Mouse (Mus musculus) forebrain, embryonic 10.5 days (tissue): ENCODE results near the gene Inpp5a. TPM values are rescaled to one million over a fixed set of nuclear protein-coding genes. Genes with fewer than 3 reads are reported as not detected.

Experiments used
- DNase-seq: peaks from one replicate; pipeline ENCODE4 v3.0.0-alpha.2; 2017; ENCODE audit warnings: low spot score; ENCODE audit errors: extremely low spot score
- H3K27ac ChIP-seq: fragments of 300-500 bp; sonication (generic); 2 replicates; pipeline ENCODE4 v1.5.1; 2016; ENCODE audit warnings: mild to moderate bottlenecking
- H3K27me3 ChIP-seq: fragments of 300-500 bp; sonication (generic); 2 replicates; pipeline ENCODE4 v1.6.1; 2016; ENCODE audit warnings: mild to moderate bottlenecking; ENCODE audit not compliant: poor library complexity, severe bottlenecking
- H3K36me3 ChIP-seq: fragments of 300-500 bp; sonication (generic); replicated peaks from 2 replicates; pipeline ENCODE4 v1.6.1; 2016; ENCODE audit warnings: mild to moderate bottlenecking, moderate library complexity
- H3K4me1 ChIP-seq: fragments of 300-500 bp; sonication (generic); 2 replicates; pipeline ENCODE4 v1.6.1; 2016
- H3K4me3 ChIP-seq: fragments of 300-500 bp; sonication (generic); 2 replicates; pipeline ENCODE4 v1.5.1; 2016; ENCODE audit warnings: mild to moderate bottlenecking, moderate library complexity
- H3K9me3 ChIP-seq: fragments of 300-500 bp; sonication (generic); 2 replicates; pipeline ENCODE4 v1.6.1; 2016; ENCODE audit warnings: mild to moderate bottlenecking, moderate library complexity
- WGBS: fragments of 180-500 bp; shearing (Covaris S2); methylation state at CpG from one replicate; pipeline ENCODE4 v1.1.7; 2016; 5-methylcytosine and 5-hydroxymethylcytosine counted together
- polyA plus RNA-seq: library from polyadenylated mRNA; unstranded; fragments of >200 nt; fragmentation: Nextera tagmentation; extraction: Ambion mirVana; gene quantifications from 2 replicates; pipeline ENCODE4 v1.2.1, GENCODE M21; 2016

The Inpp5a gene
- polyA plus RNA-seq, 1 experiment from 2014 or later, result 10.5 TPM

DNA sequence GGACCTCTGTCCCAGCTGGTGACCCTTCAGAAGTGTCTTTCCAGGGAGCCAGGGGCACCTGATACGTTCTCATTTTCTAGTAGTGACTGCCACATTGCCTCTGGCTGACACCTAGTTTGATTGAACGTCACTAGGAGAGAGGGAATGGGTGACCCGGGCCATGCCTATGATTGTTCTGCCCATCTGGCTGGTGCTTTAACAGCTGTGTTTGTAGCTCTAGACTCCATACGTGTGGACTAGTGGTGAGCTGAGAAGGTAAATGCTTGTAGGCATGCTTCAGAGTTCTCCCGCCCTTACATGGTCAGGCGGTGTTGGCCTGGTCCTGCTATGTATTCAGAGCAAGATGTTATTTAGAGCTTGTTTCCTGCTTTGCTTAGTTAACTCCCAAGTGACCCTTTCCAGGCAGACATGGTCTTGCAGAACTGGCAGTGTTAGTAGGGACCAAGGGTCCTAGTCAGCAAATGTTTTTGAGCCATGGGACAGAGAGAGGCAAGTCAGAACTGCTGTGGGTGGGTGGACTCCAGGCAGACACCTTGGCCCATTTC, 3.9 kb downstream of the Inpp5a start:
- 86% methylated on average over 6 of the region's 6 CpGs for WGBS
- no peaks in the 10 kb centered on the region for H3K9me3 ChIP-seq
- no peak overlapping the region for H3K4me3 ChIP-seq
- no peaks in the 10 kb centered on the region for H3K36me3 ChIP-seq
- 0 out of 2 replicates have a peak, but pooled peaks cover 5% of the 10 kb centered on the region for H3K27me3 ChIP-seq
- peaks cover 28% of the 10 kb centered on the region for H3K4me1 ChIP-seq
- H3K27ac ChIP-seq, result no peak overlapping the region
- no peak for DNase-seq

DNA sequence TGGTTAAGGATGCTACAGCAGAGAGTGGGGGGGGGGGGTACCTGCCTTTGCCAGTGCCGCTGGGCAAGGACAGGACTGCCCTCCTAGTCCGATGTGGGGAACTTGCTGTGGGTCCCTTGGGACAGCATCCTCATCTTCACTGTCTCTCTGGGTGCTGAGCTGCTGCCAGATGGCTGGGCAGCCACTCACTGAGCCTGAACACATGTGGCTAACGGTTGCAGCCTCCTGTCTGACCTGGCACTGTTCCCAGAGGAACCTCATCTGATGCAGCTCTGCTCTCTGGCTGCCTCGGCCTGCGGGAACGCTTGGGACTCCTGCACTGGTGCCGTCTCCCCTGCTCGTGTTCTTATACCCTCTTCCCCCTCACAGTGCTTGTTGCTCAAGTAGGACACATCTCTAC, 8.6 kb downstream of the Inpp5a start:
- DNase-seq, result no peak
- H3K9me3 ChIP-seq, result no peaks in the 10 kb centered on the region
- H3K27me3 ChIP-seq, result no peaks in the 10 kb centered on the region
- H3K4me3 ChIP-seq, result no peak overlapping the region
- WGBS, result 84% methylated on average over 8 of the region's 8 CpGs
- H3K27ac ChIP-seq, result no peak overlapping the region
- no peaks in the 10 kb centered on the region for H3K36me3 ChIP-seq
- H3K4me1 ChIP-seq, result no peaks in the 10 kb centered on the region; the same call in 1 of the 2 replicates

DNA sequence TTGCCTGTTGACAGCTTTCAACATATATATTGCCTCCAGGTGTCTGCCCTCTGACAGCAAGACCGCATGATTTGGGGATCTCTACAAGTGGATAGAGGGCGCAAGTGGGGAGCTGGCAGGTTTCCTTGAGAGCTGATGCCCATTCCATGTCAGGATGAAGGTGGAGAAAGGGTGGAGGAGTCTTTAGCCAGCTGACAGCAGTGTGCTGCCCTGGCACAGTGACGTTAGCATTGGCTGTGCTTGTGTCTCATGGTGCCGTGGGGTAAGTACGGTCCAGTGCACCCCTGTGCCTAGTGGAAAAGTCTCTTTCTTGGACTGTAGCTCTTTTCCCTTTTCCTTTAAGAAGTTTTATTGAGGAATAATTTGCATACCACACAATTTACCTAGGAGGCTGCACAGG, 9.2 kb downstream of the Inpp5a start:
- Histone ChIP-seq H3K27ac (no peak overlapping the region), H3K36me3 (no peaks in the 10 kb centered on the region), H3K4me1 (no peaks in the 10 kb centered on the region; the same call in 1 of the 2 replicates), H3K4me3 (no peak overlapping the region), H3K9me3 (no peaks in the 10 kb centered on the region), H3K27me3 (no peaks in the 10 kb centered on the region)
- 89% methylated on average over 5 of the region's 5 CpGs for WGBS
- DNase-seq, result no peak

GRCm38 (mm10) chr7:139398530-139399021, 9.7 kb downstream of the Inpp5a start:
- H3K27ac ChIP-seq, result no peak overlapping the region
- 90% methylated on average over 6 of the region's 6 CpGs for WGBS
- no peak for DNase-seq
- H3K27me3 ChIP-seq, result no peaks in the 10 kb centered on the region
- no peaks in the 10 kb centered on the region; the same call in 1 of the 2 replicates for H3K4me1 ChIP-seq
- H3K36me3 ChIP-seq, result no peaks in the 10 kb centered on the region
- H3K9me3 ChIP-seq, result no peaks in the 10 kb centered on the region
- no peak overlapping the region for H3K4me3 ChIP-seq

- WGBS, result 90% methylated on average over 4 of the region's 4 CpGs
Measured at GRCm38 (mm10) chr7:139399572-139399971, 10.7 kb downstream of the Inpp5a start.

DNA sequence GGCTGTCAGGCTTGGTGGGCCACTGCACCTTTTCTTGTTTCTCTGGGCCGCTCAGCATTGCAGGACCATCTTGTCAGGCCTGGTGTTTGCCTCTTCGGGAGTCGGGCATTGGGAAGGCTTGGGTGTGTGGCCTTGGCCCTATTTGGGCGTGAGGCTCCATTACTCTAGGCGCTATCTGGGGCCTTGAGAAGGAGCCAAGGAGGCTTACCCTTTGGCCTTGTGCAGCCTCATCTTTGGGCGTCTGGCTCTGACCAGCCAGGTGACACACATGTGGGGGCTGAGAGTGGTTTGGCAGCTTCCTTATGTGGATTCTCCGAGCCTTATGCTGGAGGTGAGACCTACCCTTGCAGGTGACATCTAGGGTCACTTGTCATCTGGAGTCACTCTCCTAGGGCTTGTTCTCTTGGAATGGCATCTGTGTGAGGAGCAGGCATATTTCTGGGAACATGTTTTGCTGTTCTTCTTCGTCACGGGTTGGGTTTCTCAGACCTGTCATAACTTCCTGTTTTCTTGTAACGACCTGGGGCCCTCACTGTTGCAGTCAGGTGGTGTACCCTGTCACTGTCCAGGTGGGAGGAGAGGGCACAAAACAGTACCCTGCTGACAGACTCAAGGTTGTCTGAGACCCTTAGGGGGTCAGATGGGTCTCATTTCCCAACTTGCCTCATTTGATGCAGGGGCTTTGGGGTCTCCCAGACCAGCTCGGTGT, 11.2 kb downstream of the Inpp5a start:
- no peaks in the 10 kb centered on the region for H3K27me3 ChIP-seq

More at GRCm38 (mm10) chr7:139399572-139399971, 10.7 kb downstream of the Inpp5a start:
- H3K9me3 ChIP-seq, result no peaks in the 10 kb centered on the region
- no peak overlapping the region for H3K27ac ChIP-seq
- H3K4me1 ChIP-seq, result no peaks in the 10 kb centered on the region; the same call in 1 of the 2 replicates
- no peak overlapping the region for H3K4me3 ChIP-seq
- H3K27me3 ChIP-seq, result no peaks in the 10 kb centered on the region
- no peak for DNase-seq
- no peaks in the 10 kb centered on the region for H3K36me3 ChIP-seq

DNA sequence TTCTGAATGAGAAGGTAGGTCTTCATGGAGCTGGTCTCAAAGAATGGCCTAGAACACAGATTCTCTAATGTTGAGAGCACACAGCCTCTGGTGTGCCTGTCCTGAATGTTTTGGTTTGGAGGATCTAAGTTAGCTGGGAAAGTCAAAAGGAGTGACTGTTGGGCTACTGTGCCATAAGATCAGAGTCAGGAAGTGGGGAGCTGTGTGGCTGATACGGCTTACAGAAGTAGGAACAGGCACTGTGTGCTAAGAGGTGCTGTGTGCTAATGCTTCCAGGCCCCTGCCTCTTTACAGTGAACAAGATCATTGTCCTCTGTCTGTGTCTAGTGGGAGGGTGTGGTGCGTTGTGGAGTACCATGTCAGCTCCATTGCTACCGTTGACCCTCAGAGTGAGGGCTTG, 12.0 kb downstream of the Inpp5a start:
- WGBS, result 93% methylated on average over 3 of the region's 3 CpGs
- H3K27ac ChIP-seq, result no peak overlapping the region
- no peak for DNase-seq

More for the DNA sequence above, 11.2 kb downstream of the Inpp5a start:
- no peak for DNase-seq
- WGBS, result 89% methylated on average over 11 of the region's 11 CpGs
- 0 out of 2 replicates have a peak, but pooled peaks cover 2% of the 10 kb centered on the region for H3K36me3 ChIP-seq
- H3K4me3 ChIP-seq, result no peak overlapping the region
- H3K4me1 ChIP-seq, result no peaks in the 10 kb centered on the region; the same call in 1 of the 2 replicates
- no peak overlapping the region for H3K27ac ChIP-seq
- H3K9me3 ChIP-seq, result no peaks in the 10 kb centered on the region

GRCm38 (mm10) chr7:139401791-139402190, 12.9 kb downstream of the Inpp5a start:
- H3K27ac ChIP-seq, result no peak overlapping the region
- no peaks in the 10 kb centered on the region; the same call in 1 of the 2 replicates for H3K4me1 ChIP-seq
- no peak overlapping the region for H3K4me3 ChIP-seq
- 91% methylated on average over 8 of the region's 8 CpGs for WGBS
- H3K27me3 ChIP-seq, result no peaks in the 10 kb centered on the region
- peaks cover 7% of the 10 kb centered on the region; the same call in 1 of the 2 replicates for H3K36me3 ChIP-seq
- no peaks in the 10 kb centered on the region for H3K9me3 ChIP-seq
- DNase-seq, result no peak

More for the DNA sequence above, 12.0 kb downstream of the Inpp5a start:
- H3K4me1 ChIP-seq, result no peaks in the 10 kb centered on the region; the same call in 1 of the 2 replicates
- no peaks in the 10 kb centered on the region for H3K27me3 ChIP-seq
- no peaks in the 10 kb centered on the region for H3K9me3 ChIP-seq
- H3K4me3 ChIP-seq, result no peak overlapping the region
- H3K36me3 ChIP-seq, result peaks cover 7% of the 10 kb centered on the region; the same call in 1 of the 2 replicates

DNA sequence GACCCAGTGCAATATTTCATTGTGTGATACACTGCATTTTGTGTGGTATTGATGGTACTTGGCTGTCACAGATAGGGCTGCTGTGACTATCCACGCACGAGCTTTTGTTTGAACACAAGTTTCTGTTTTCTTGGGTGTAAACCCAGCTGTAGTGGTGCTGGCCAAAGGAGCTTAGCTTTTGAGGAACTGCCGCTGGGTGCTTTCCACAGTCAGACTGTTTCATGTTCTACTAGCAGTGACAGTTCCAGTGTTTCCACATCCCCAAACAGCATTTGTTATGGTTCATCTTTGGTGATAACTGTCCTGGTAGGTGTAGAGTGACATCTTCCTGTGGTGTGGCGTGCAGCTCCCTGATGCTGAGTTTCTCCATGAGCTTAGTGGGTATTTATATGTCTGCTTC, 13.8 kb downstream of the Inpp5a start:
- Histone ChIP-seq H3K27me3 (no peaks in the 10 kb centered on the region), H3K4me1 (no peaks in the 10 kb centered on the region; the same call in 1 of the 2 replicates), H3K9me3 (no peaks in the 10 kb centered on the region), H3K36me3 (peaks cover 7% of the 10 kb centered on the region; the same call in 1 of the 2 replicates), H3K27ac (no peak overlapping the region), H3K4me3 (no peak overlapping the region)
- 97% methylated on average over 4 of the region's 4 CpGs for WGBS
- no peak for DNase-seq

DNA sequence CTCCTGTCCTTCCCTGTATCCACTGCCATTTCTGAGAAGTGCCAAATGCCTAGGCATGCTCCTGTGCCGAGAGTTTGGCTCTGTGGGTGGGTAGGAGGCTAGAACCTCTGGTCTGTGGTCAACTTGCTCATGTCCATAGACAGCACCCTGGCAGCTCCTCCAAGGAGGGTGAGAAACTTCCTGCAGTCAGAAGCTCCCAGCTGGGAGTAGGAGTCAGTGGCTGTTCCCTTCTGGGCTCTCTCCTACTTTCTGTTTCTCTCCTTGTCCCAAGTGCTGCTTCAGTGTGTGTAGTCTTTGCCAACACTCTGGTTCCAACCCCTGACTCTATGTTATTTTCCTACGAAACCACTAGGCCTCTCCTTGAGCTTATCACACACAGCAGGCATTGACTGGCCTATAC, 17.7 kb downstream of the Inpp5a start:
- Histone ChIP-seq H3K27ac (no peak overlapping the region), H3K36me3 (peaks cover 7% of the 10 kb centered on the region; the same call in 1 of the 2 replicates), H3K9me3 (no peaks in the 10 kb centered on the region), H3K4me3 (no peak overlapping the region), H3K4me1 (no peaks in the 10 kb centered on the region), H3K27me3 (no peaks in the 10 kb centered on the region)
- no peak for DNase-seq
- WGBS, result 90% methylated on average over 2 of the region's 2 CpGs

GRCm38 (mm10) chr7:139407966-139408365, 19.1 kb downstream of the Inpp5a start:
- no peak overlapping the region for H3K27ac ChIP-seq
- H3K36me3 ChIP-seq, result peaks cover 7% of the 10 kb centered on the region; the same call in 1 of the 2 replicates
- H3K4me3 ChIP-seq, result no peak overlapping the region
- no peaks in the 10 kb centered on the region for H3K9me3 ChIP-seq
- no peaks in the 10 kb centered on the region for H3K27me3 ChIP-seq
- DNase-seq, result no peak
- 0 out of 2 replicates have a peak, but pooled peaks cover 7% of the 10 kb centered on the region for H3K4me1 ChIP-seq

DNA sequence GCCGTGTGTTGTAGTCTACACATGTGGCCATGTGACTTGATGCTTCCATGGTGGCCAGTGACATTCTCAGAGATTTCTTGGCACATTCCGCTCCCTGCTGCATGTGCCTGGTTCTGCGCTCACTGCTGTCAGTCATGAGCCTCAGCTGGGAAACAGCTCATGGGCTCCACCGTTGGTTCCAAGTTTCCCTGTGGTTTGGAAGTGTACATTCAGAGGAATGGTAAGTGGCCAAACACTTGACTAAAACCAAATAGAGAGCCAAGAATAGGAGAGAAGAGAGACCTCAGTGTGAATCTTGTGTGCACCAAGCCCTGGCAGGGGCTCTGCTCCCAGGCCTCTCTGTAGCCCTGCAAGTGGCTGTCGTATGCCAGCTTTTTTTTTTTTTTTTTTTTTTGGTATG, 21.0 kb downstream of the Inpp5a start:
- 90% methylated on average over 5 of the region's 5 CpGs for WGBS

More for the DNA sequence above, 21.0 kb downstream of the Inpp5a start:
- no peak for DNase-seq
- Histone ChIP-seq H3K27ac (no peak overlapping the region), H3K4me1 (0 out of 2 replicates have a peak, but pooled peaks cover 7% of the 10 kb centered on the region), H3K36me3 (peaks cover 7% of the 10 kb centered on the region; the same call in 1 of the 2 replicates), H3K9me3 (no peaks in the 10 kb centered on the region), H3K4me3 (no peak overlapping the region), H3K27me3 (no peaks in the 10 kb centered on the region)
